In the genomic region with DNA sequence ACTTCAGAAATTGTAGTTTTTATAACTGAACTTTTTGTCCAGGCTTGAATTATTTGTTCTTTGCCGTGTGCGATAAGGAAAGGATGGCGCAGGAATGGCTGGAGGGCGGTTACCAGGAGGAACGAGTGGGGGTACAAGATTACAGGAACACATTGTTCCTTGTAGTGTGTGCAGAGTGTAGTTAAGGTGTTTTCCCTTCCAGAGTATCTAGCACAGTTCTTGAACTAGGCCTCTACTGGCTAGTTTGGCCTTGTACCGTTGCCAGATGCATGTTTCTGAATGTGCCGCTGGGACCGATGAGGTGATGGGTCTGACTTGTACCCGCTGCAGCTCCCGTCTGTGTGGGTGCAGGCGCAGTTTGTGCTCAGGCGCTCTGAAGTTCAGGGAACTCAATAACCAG, we compare ENCODE assay signal across 8 mouse cellular contexts. TPM values are rescaled to one million over a fixed set of nuclear protein-coding genes. Genes with fewer than 3 reads are reported as not detected.
DNase-seq lines count a peak whose midpoint lies in the region; ATAC-seq and TF ChIP-seq lines count a peak whose summit lies in the region.

No protein-coding gene starts in this region.

- peak overlapping the region; percentile 87; the same call in 1 of the 2 replicates for H3K27ac ChIP-seq in layer of hippocampus, adult 2 months
- H3K27ac ChIP-seq in limb, embryonic 13.5 days: no peak overlapping the region; the same call in 1 of the 2 replicates

- DNase-seq in layer of hippocampus, adult 2 months (ENCODE audit: low spot score in 2 of 2): no peak
- DNase-seq in layer of hippocampus, adult 9-10 months (ENCODE audit: low spot score): no peak
- DNase-seq in heart, adult 11 months: peak; percentile 96
- peak; percentile 27 to 56 for DNase-seq in spleen, postnatal 36 days (ENCODE audit: low spot score in 2 of 2)
- no peak for DNase-seq in layer of hippocampus, postnatal 14 days (ENCODE audit: low spot score in 2 of 2)
- no peak for DNase-seq in left cerebral cortex, adult 18-20 months (ENCODE audit: low spot score in 2 of 2)
- no peak for DNase-seq in gastrocnemius, postnatal 4 days (ENCODE audit: low spot score in 2 of 2)

- no peaks in the 10 kb centered on the region for H3K9me3 ChIP-seq in limb, embryonic 13.5 days

- ATAC-seq in limb, embryonic 13.5 days (ENCODE audit: low FRiP score, low read depth): no peak

- TF ChIP-seq CTCF in layer of hippocampus, adult 2 months (conservative IDR thresholded peaks at IDR 0.05): no peak

- peak overlapping the region; percentile 32; the same call in 1 of the 2 replicates for H3K4me3 ChIP-seq in layer of hippocampus, adult 2 months
- H3K4me3 ChIP-seq in limb, embryonic 13.5 days: peak overlapping the region; percentile 5; the same call in 1 of the 2 replicates

- no peaks in the 10 kb centered on the region for H3K36me3 ChIP-seq in limb, embryonic 13.5 days

- WGBS in limb, embryonic 13.5 days: 70% methylated on average over 12 of the region's 12 CpGs

- H3K27me3 ChIP-seq in limb, embryonic 13.5 days: no peaks in the 10 kb centered on the region

- H3K9ac ChIP-seq in limb, embryonic 13.5 days: no peak overlapping the region

- H3K4me1 ChIP-seq in limb, embryonic 13.5 days: peaks cover 50% of the 10 kb centered on the region

- H3K4me2 ChIP-seq in limb, embryonic 13.5 days (replicated peaks): peak overlapping the region; percentile 37

RNA-seq across cellular contexts. Expression of gene Cyth3, which starts 3.2 kb away (rescaled TPM):
- total RNA-seq in layer of hippocampus, adult 2 months (2021): 10 to 100 TPM; 43.7 to 46.1 TPM
- 60.7 and 61.3 TPM in 2 replicates for polyA plus RNA-seq in limb, embryonic 13.5 days (2015; fragmentation: Nextera tagmentation; extraction: Ambion mirVana)
- 10 to 100 TPM; 48.1 to 52.4 TPM for total RNA-seq in layer of hippocampus, postnatal 14 days (2021)
- 10 to 100 TPM; 31.2 to 34.7 TPM for total RNA-seq in left cerebral cortex, adult 18-20 months (2021)
- 10 to 100 TPM; 50.2 to 67.5 TPM for total RNA-seq in gastrocnemius, postnatal 4 days (2021)

Comparison
In these comparisons a context has a peak if more than half of its experiments do, and no peak if none do; other contexts are left out.
1. DNase-seq: peak in heart, adult 11 months (single experiment) and spleen, postnatal 36 days (2 of 2); none in layer of hippocampus, adult 2 months (0 of 2), layer of hippocampus, adult 9-10 months (single experiment), layer of hippocampus, postnatal 14 days (0 of 2), left cerebral cortex, adult 18-20 months (0 of 2) and gastrocnemius, postnatal 4 days (0 of 2).